Mouse (Mus musculus): ENCODE results near the gene Ctxn1. TPM values are rescaled to one million over a fixed set of nuclear protein-coding genes. Genes with fewer than 3 reads are reported as not detected.

Ctxn1 gene
- total and polyA plus RNA-seq, 3 experiments: 0.68 to 3.2 (median 1.3) TPM

GRCm38 (mm10) chr8:4250306-4250970, 8.6 kb downstream of the Ctxn1 start:
- Histone ChIP-seq H3K36me3 (replicated peaks in 1 of 2; ENCODE audit: control insufficient read depth in 1 of 2, insufficient read depth in 1 of 2, low read length in 1 of 2) (peaks cover 49 to 71% of the 10 kb centered on the region in 2 experiments), H3K27ac (ENCODE audit: insufficient read depth, low read depth) (no peak overlapping the region), H3K9ac (ENCODE audit: insufficient read depth, low read depth) (no peak overlapping the region), H3K4me3 (replicated peaks in 1 of 3; ENCODE audit: low read depth in 2 of 3, low read length in 2 of 3, poor library complexity in 1 of 3) (no peak overlapping the region), H3K4me1 (ENCODE audit: control insufficient read depth in 1 of 2, insufficient read depth in 2 of 2) (peaks cover 10 to 14% of the 10 kb centered on the region in 2 experiments), H3K79me2 (replicated peaks; ENCODE audit: control insufficient read depth, extremely low read depth, insufficient read depth, poor library complexity, severe bottlenecking) (no peaks in the 10 kb centered on the region), H3K27me3 (replicated peaks) (no peaks in the 10 kb centered on the region), H3K4me2 (ENCODE audit: insufficient read depth, low read depth, poor library complexity, severe bottlenecking) (no peak overlapping the region), H3K9me3 (replicated peaks; ENCODE audit: low read length) (no peaks in the 10 kb centered on the region)
- peak; percentile 80 for DNase-seq (ENCODE audit: extremely low read depth)
- TF ChIP-seq NRF1 (IDR thresholded peaks at IDR 0.05; ENCODE audit: low read depth, low read length): peak; percentile 43; the same call in 1 of the 2 replicates
- no peak for TF ChIP-seq ZMIZ1 (IDR thresholded peaks at IDR 0.05; ENCODE audit: low read depth, low read length)
- TF ChIP-seq USF2 (conservative IDR thresholded peaks at IDR 0.05; ENCODE audit: low read depth, low read length): no peak
- TF ChIP-seq TBP (conservative IDR thresholded peaks at IDR 0.05; ENCODE audit: low read depth, low read length): no peak
- TF ChIP-seq E2F4 (IDR thresholded peaks at IDR 0.05; ENCODE audit: insufficient replicate concordance, low read depth, low read length): no peak
- 0 out of 2 replicates have a peak, but pooled peaks have one; percentile 25 for TF ChIP-seq BHLHE40 (IDR thresholded peaks at IDR 0.05; ENCODE audit: low read depth, low read length)
- TF ChIP-seq GABPA (IDR thresholded peaks at IDR 0.05; ENCODE audit: insufficient replicate concordance, low read depth, low read length): no peak
- TF ChIP-seq POLR2A (IDR thresholded peaks at IDR 0.05; ENCODE audit: low read depth, low read length): no peak
- TF ChIP-seq KAT2A (IDR thresholded peaks at IDR 0.05; ENCODE audit: insufficient replicate concordance, low read length): no peak
- no peak for TF ChIP-seq ZNF384 (IDR thresholded peaks at IDR 0.05; ENCODE audit: low read depth, low read length)
- no peak for TF ChIP-seq PAX5 (IDR thresholded peaks at IDR 0.05; ENCODE audit: low read length)
- no peak for TF ChIP-seq CHD1 (IDR thresholded peaks at IDR 0.05; ENCODE audit: low read depth, low read length)
- TF ChIP-seq ETS1 (conservative IDR thresholded peaks at IDR 0.05; ENCODE audit: low read depth, low read length): no peak
- no peak for TF ChIP-seq MYC (IDR thresholded peaks at IDR 0.05; ENCODE audit: low read depth, low read length)
- 0 out of 2 replicates have a peak, but pooled peaks have one; percentile 13 for TF ChIP-seq ELF1 (IDR thresholded peaks at IDR 0.05; ENCODE audit: low read depth, low read length)
- TF ChIP-seq JUND (conservative IDR thresholded peaks at IDR 0.05; ENCODE audit: low read depth, low read length): no peak
- TF ChIP-seq CHD2 (IDR thresholded peaks at IDR 0.05; ENCODE audit: low read length): peak; percentile 72
- TF ChIP-seq MEF2A (IDR thresholded peaks at IDR 0.05; ENCODE audit: borderline replicate concordance, low read depth, low read length): 0 out of 2 replicates have a peak, but pooled peaks have one; percentile 32
- no peak for TF ChIP-seq RCOR1 (conservative IDR thresholded peaks at IDR 0.05; ENCODE audit: low read depth, low read length)
- TF ChIP-seq SMC3 (IDR thresholded peaks at IDR 0.05; ENCODE audit: low read depth, low read length): peak; percentile 70
- 0 out of 2 replicates have a peak, but pooled peaks have one; percentile 37 for TF ChIP-seq MXI1 (IDR thresholded peaks at IDR 0.05; ENCODE audit: low read depth, low read length)
- peak; percentile 55; the same call in 1 of the 2 replicates for TF ChIP-seq MAZ (IDR thresholded peaks at IDR 0.05; ENCODE audit: low read depth, low read length)
- peak; percentile 44; the same call in 1 of the 2 replicates for TF ChIP-seq IRF4 (IDR thresholded peaks at IDR 0.05; ENCODE audit: low read depth, low read length)
- TF ChIP-seq TCF12 (IDR thresholded peaks at IDR 0.05; ENCODE audit: low read depth, low read length): 0 out of 2 replicates have a peak, but pooled peaks have one; percentile 29
- TF ChIP-seq ZKSCAN1 (IDR thresholded peaks at IDR 0.05; ENCODE audit: borderline replicate concordance, low read depth, low read length): no peak
- TF ChIP-seq ZC3H11A (IDR thresholded peaks at IDR 0.05; ENCODE audit: low read depth, low read length): no peak
- TF ChIP-seq EP300 (IDR thresholded peaks at IDR 0.05; ENCODE audit: low read length): no peak
- peak; percentile 37 for TF ChIP-seq RAD21 (IDR thresholded peaks at IDR 0.05; ENCODE audit: low read depth, low read length)
- no peak for TF ChIP-seq MAFK (IDR thresholded peaks at IDR 0.05; ENCODE audit: insufficient replicate concordance, low read length)
- peak; percentile 33 to 79; a peak in 3 of 4 replicates for TF ChIP-seq CTCF (conservative IDR thresholded peaks at IDR 0.05 in 1 of 2, IDR thresholded peaks at IDR 0.05 in 1 of 2; ENCODE audit: low read depth in 2 of 2, low read length in 2 of 2)
- no peak for TF ChIP-seq HCFC1 (IDR thresholded peaks at IDR 0.05; ENCODE audit: low read depth, low read length)
- TF ChIP-seq UBTF (IDR thresholded peaks at IDR 0.05; ENCODE audit: low read depth, low read length): no peak
- peak; percentile 48; the same call in 1 of the 2 replicates for TF ChIP-seq SIN3A (IDR thresholded peaks at IDR 0.05; ENCODE audit: low read length)
- TF ChIP-seq MAX (IDR thresholded peaks at IDR 0.05; ENCODE audit: low read length): no peak
- no peak for TF ChIP-seq USF1 (IDR thresholded peaks at IDR 0.05; ENCODE audit: low read depth, low read length)
- no peak for TF ChIP-seq POLR2AphosphoS2 (IDR thresholded peaks at IDR 0.05; ENCODE audit: low read depth, low read length)
- TF ChIP-seq NELFE (IDR thresholded peaks at IDR 0.05; ENCODE audit: low read depth, low read length): 0 out of 2 replicates have a peak, but pooled peaks have one; percentile 46
- TF ChIP-seq JUN (IDR thresholded peaks at IDR 0.05; ENCODE audit: insufficient read depth, low read depth, low read length): no peak
- in situ Hi-C loops (cut with MboI; ENCODE audit: low pct_ligation_motif_present, low pct_unique_long_range_greater_than_20kb, low sequenced_read_pairs): loop anchor here (10.0 kb wide), 1 partner anchor 64 kb away; no protein-coding TSS in a partner anchor
- dilution Hi-C loops (cut with MboI; ENCODE audit: extremely low pct_ligation_motif_present, extremely low pct_unique_long_range_greater_than_20kb, low sequenced_read_pairs): no loop called here
